Mouse (Mus musculus) limb, embryonic 13.5 days (tissue): ENCODE data around the gene Prpf40a. TPM values are rescaled to one million over a fixed set of nuclear protein-coding genes. Genes with fewer than 3 reads are reported as not detected.

ENCODE experiments used
- ATAC-seq: fragments of 200-750 bp; cut with Nextera tagmentation; 2 replicates; pipeline ENCODE4 v1.8.0; 2017; ENCODE audit warnings: low read depth, moderate number of reproducible peaks, moderate TSS enrichment; ENCODE audit not compliant: low FRiP score
- H3K27ac ChIP-seq: fragments of 300-500 bp; sonication (generic); 2 replicates; pipeline ENCODE4 v1.5.1; 2015; ENCODE audit warnings: inconsistent platforms, mild to moderate bottlenecking, moderate library complexity
- H3K27me3 ChIP-seq: fragments of 300-500 bp; sonication (generic); 2 replicates; pipeline ENCODE4 v1.6.1; 2015; ENCODE audit warnings: mild to moderate bottlenecking, inconsistent platforms
- H3K36me3 ChIP-seq: fragments of 300-500 bp; sonication (generic); 2 replicates; pipeline ENCODE4 v1.6.1; 2015; ENCODE audit warnings: inconsistent platforms, mild to moderate bottlenecking, moderate library complexity
- H3K4me1 ChIP-seq: fragments of 300-500 bp; sonication (generic); 2 replicates; pipeline ENCODE4 v1.6.1; 2015; ENCODE audit warnings: inconsistent platforms
- H3K4me2 ChIP-seq: fragments of 300-500 bp; sonication (generic); replicated peaks from 2 replicates; pipeline ENCODE4 v1.6.1; 2015; ENCODE audit warnings: inconsistent platforms, mild to moderate bottlenecking, moderate library complexity
- H3K4me3 ChIP-seq: fragments of 300-500 bp; sonication (generic); 2 replicates; pipeline ENCODE4 v1.5.1; 2015; ENCODE audit warnings: moderate library complexity, mild to moderate bottlenecking, inconsistent platforms
- H3K9ac ChIP-seq: fragments of 300-500 bp; sonication (generic); 2 replicates; pipeline ENCODE4 v1.6.1; 2015; ENCODE audit warnings: mild to moderate bottlenecking, inconsistent platforms
- H3K9me3 ChIP-seq: fragments of 300-500 bp; sonication (generic); 2 replicates; pipeline ENCODE4 v1.6.1; 2016; ENCODE audit warnings: inconsistent platforms
- WGBS: fragments of 180-500 bp; shearing (Covaris S2); methylation state at CpG from one replicate; pipeline ENCODE4 v1.1.7; 2015; 5-methylcytosine and 5-hydroxymethylcytosine counted together
- polyA plus RNA-seq: library from polyadenylated mRNA; unstranded; fragments of >200 nt; fragmentation: Nextera tagmentation; extraction: Ambion mirVana; gene quantifications from 2 replicates; pipeline ENCODE4 v1.2.1, GENCODE M21; 2015

Gene Prpf40a
- polyA plus RNA-seq, 1 experiment from 2014 or later = 171 TPM

DNA sequence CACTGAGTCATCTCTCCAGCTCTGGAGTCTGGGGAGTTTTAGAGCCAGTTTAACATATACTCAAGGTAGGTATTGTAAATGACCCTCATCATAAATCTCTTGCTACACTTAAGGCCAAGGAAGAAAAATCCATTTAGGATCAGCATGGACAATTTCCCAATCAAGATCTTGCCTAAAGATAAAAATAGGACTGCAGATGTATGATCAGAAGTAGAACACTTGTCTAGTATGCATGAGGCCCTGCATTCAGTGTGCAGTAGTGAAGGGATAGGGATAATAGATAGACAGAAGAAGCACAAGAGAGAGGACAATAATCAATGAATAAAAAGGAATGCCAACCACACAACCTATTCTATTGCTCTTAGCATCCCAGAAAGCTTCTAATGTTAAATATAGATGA is 11.2 kb downstream of the Prpf40a start:
- no peak overlapping the region for H3K4me3 ChIP-seq
- no peak overlapping the region for H3K4me2 ChIP-seq
- peaks cover 17% of the 10 kb centered on the region for H3K36me3 ChIP-seq
- no peak overlapping the region for H3K27ac ChIP-seq
- no peaks in the 10 kb centered on the region for H3K27me3 ChIP-seq
- no peak overlapping the region for H3K9ac ChIP-seq
- H3K9me3 ChIP-seq = no peaks in the 10 kb centered on the region
- H3K4me1 ChIP-seq = 0 out of 2 replicates have a peak, but pooled peaks cover 4% of the 10 kb centered on the region
- no peak for ATAC-seq

DNA sequence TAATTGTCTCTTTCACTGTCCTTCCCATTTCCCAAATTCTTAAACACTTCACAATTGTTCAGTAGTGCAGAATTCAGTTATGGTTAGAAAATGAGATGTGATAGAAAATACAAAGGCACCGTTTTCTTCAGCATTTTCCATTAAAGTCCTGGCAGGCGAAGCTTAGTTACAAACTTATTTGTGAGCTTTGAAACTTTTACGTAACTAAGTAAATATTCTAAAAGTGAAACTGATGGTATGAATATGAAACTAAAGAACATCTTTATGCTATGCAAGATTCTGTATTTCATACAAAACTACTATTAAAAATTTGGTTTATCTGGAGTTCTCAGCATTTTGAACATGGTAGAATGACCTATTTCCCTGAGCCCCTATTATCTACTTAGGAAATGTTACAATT is 12.1 kb downstream of the Prpf40a start:
- H3K9me3 ChIP-seq = no peaks in the 10 kb centered on the region
- H3K9ac ChIP-seq = no peak overlapping the region
- ATAC-seq = no peak
- 0 out of 2 replicates have a peak, but pooled peaks cover 4% of the 10 kb centered on the region for H3K4me1 ChIP-seq
- H3K27ac ChIP-seq = no peak overlapping the region
- peaks cover 23% of the 10 kb centered on the region for H3K36me3 ChIP-seq
- no peaks in the 10 kb centered on the region for H3K27me3 ChIP-seq
- no peak overlapping the region for H3K4me2 ChIP-seq
- 88% methylated on average over 3 of the region's 3 CpGs for WGBS
- no peak overlapping the region for H3K4me3 ChIP-seq

DNA sequence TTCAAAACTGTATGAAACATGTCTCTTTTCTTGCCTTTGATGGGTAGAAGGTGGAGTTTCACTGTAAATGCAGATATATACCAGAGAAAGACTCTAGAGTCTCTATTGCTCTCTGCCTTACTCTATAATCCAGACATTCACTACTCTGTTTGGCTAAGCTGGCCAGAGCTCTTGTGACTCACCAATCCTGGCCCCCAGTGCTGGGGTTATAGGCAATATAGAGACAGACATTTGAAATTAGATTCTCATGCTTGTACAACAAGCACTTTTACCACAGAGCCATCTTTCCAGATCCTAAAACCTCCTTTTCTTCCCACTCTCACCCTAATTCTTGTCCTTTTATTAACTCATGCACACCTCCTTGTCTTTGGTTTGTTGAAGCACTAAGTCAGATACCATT is 17.1 kb downstream of the Prpf40a start:
- Histone ChIP-seq H3K9me3 (no peaks in the 10 kb centered on the region), H3K4me2 (no peak overlapping the region), H3K36me3 (peaks cover 35% of the 10 kb centered on the region), H3K4me3 (no peak overlapping the region), H3K9ac (no peak overlapping the region), H3K27me3 (no peaks in the 10 kb centered on the region), H3K4me1 (no peaks in the 10 kb centered on the region), H3K27ac (no peak overlapping the region)
- ATAC-seq = no peak

DNA sequence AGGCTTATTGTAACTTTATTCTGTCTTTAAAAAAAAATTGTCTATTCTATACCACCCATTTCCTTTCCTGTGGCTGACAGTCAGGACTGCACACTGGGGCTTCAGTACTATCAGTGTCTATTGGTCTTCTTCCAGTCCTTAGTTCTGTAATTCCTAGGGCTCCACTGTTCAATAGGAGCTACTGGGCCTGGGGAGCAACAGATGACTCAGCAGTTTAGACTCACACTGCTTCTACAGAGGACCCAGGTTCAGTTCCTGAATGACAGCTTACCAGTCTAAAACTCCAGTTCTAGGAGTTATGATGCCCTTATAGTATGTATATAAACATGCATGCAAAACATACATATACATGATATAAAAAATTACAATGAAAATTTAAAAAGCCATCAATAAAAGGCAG is 44.2 kb downstream of the Prpf40a start:
- H3K36me3 ChIP-seq = peaks cover 50% of the 10 kb centered on the region
- H3K27ac ChIP-seq = no peak overlapping the region
- H3K4me1 ChIP-seq = no peaks in the 10 kb centered on the region
- H3K27me3 ChIP-seq = no peaks in the 10 kb centered on the region
- no peaks in the 10 kb centered on the region for H3K9me3 ChIP-seq
- no peak for ATAC-seq
- no peak overlapping the region for H3K4me3 ChIP-seq
- H3K9ac ChIP-seq = no peak overlapping the region
- no peak overlapping the region for H3K4me2 ChIP-seq

DNA sequence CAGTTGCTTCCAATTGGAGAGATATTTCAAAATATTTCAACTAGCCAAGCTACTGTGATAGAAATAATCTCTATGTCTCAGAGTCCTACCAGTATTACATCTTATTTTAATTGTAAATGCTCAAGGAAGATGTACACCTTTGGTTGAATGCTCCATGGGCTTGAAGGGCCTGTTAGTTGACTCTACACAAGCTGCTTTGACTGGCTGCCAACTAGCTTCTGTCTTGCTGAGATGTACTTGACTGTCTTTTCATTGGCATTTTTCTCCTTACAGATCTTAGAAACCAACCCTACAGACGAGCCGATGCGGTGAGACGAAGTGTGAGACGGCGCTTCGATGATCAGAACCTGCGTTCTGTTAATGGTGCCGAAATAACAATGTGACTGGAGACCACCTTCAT is 59.5 kb downstream of the Prpf40a start:
- no peak overlapping the region for H3K9ac ChIP-seq
- no peaks in the 10 kb centered on the region for H3K9me3 ChIP-seq
- no peak for ATAC-seq
- WGBS = 96% methylated on average over 9 of the region's 9 CpGs
- no peak overlapping the region for H3K4me3 ChIP-seq
- H3K4me1 ChIP-seq = no peaks in the 10 kb centered on the region
- peaks cover 56% of the 10 kb centered on the region for H3K36me3 ChIP-seq
- H3K27me3 ChIP-seq = no peaks in the 10 kb centered on the region
- H3K4me2 ChIP-seq = no peak overlapping the region
- no peak overlapping the region for H3K27ac ChIP-seq

- no peaks in the 10 kb centered on the region for H3K9me3 ChIP-seq
- WGBS = 48% methylated on average over 6 of the region's 6 CpGs
- no peak overlapping the region for H3K9ac ChIP-seq
- H3K27me3 ChIP-seq = no peaks in the 10 kb centered on the region
- H3K4me3 ChIP-seq = no peak overlapping the region
- peaks cover 64% of the 10 kb centered on the region for H3K36me3 ChIP-seq
- H3K27ac ChIP-seq = no peak overlapping the region
- no peak overlapping the region for H3K4me2 ChIP-seq
- no peaks in the 10 kb centered on the region for H3K4me1 ChIP-seq
- no peak for ATAC-seq
These were observed 62.0 kb downstream of the Prpf40a start for GRCm38 (mm10) chr2:53129070-53129469.

DNA sequence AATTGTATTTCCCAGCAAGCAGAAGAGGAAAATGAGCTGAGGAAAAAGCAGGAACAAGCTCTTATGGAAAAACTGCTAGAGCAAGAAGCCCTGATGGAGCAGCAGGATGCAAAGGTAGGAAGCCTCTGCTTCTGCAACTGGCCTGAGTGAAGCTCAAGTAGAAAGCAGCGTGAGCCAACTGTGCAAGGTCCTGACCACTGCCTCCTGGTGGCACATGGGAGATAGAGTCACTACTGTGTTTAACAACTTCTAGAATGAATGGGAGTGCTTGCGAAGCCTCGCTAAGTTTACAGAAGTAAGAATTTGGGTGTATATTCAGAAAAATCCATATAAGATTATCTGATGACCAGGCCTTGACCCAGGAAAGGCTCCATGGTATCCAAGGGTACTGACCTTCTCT is 65.1 kb downstream of the Prpf40a start:
- Histone ChIP-seq H3K9ac (no peak overlapping the region), H3K4me3 (no peak overlapping the region), H3K9me3 (no peaks in the 10 kb centered on the region), H3K36me3 (peaks cover 68% of the 10 kb centered on the region), H3K4me1 (no peaks in the 10 kb centered on the region), H3K4me2 (no peak overlapping the region), H3K27ac (no peak overlapping the region), H3K27me3 (no peaks in the 10 kb centered on the region)
- no peak for ATAC-seq
- 95% methylated on average over 3 of the region's 3 CpGs for WGBS

DNA sequence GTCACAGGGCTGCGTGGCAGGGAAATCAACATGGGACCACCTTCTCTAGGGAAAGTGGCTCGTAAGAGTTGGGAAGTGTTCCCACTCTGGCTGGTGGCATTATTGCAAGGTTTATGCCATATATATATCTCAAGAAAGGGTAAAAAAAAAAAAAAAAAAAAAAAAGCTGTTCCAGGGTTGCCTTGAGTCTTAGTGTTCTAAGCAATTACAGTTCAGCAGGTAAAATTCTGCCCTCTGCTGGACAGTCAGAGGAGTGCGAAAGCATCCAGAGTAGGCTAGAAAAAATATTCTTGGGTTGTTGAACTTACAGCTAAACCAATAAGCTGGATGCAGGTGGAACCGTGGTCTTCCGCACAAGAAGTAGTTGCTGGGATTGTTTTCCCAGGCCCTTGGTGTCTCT is 69.3 kb downstream of the Prpf40a start:
- Histone ChIP-seq H3K4me2 (no peak overlapping the region), H3K27me3 (no peaks in the 10 kb centered on the region), H3K27ac (no peak overlapping the region), H3K36me3 (peaks cover 72% of the 10 kb centered on the region), H3K9ac (no peak overlapping the region), H3K9me3 (no peaks in the 10 kb centered on the region), H3K4me1 (no peaks in the 10 kb centered on the region), H3K4me3 (no peak overlapping the region)
- 70% methylated on average over 5 of the region's 5 CpGs for WGBS
- peak; percentile 28; the same call in 1 of the 2 replicates for ATAC-seq

DNA sequence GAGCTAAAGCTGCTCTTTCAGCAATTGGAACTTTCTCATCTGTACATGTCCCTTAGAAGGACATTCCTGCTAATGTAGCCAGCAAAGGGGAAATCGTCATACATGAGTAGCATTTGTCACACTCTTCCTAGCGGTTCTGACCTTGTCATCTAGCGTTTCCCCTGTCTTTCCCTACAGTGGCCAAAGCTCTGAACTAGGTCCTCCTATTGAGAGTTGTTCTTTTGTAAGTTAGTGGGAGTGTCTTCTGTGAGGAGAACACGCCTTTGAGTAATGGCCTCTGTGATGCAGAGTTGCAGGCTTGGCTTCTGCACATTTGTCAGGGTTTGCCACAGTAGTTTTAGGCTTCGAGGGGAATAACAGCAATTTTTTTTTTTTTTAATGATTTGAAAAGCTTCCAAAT is 82.5 kb downstream of the Prpf40a start:
- Histone ChIP-seq H3K27me3 (no peaks in the 10 kb centered on the region), H3K36me3 (peaks cover 88% of the 10 kb centered on the region), H3K4me2 (no peak overlapping the region), H3K27ac (no peak overlapping the region), H3K4me3 (no peak overlapping the region), H3K9me3 (no peaks in the 10 kb centered on the region), H3K4me1 (no peaks in the 10 kb centered on the region), H3K9ac (no peak overlapping the region)
- 87% methylated on average over 5 of the region's 5 CpGs for WGBS
- ATAC-seq = no peak

GRCm38 (mm10) chr2:53106472-53106871 is 84.6 kb downstream of the Prpf40a start:
- H3K9me3 ChIP-seq = no peaks in the 10 kb centered on the region
- no peak for ATAC-seq

GRCm38 (mm10) chr2:53106056-53106455 is 85.0 kb downstream of the Prpf40a start:
- WGBS = 80% methylated on average over 7 of the region's 7 CpGs
- no peak overlapping the region for H3K4me3 ChIP-seq
- H3K4me1 ChIP-seq = no peaks in the 10 kb centered on the region
- H3K9ac ChIP-seq = no peak overlapping the region
- no peaks in the 10 kb centered on the region for H3K9me3 ChIP-seq
- no peak overlapping the region for H3K4me2 ChIP-seq
- no peaks in the 10 kb centered on the region for H3K27me3 ChIP-seq
- H3K36me3 ChIP-seq = peaks cover 89% of the 10 kb centered on the region
- H3K27ac ChIP-seq = no peak overlapping the region
- ATAC-seq = no peak

More at GRCm38 (mm10) chr2:53106472-53106871, 84.6 kb downstream of the Prpf40a start:
- peaks cover 91% of the 10 kb centered on the region for H3K36me3 ChIP-seq
- no peak overlapping the region for H3K27ac ChIP-seq
- H3K4me3 ChIP-seq = no peak overlapping the region
- no peak overlapping the region for H3K4me2 ChIP-seq
- H3K27me3 ChIP-seq = no peaks in the 10 kb centered on the region
- WGBS = 93% methylated on average over 8 of the region's 8 CpGs
- H3K4me1 ChIP-seq = no peaks in the 10 kb centered on the region
- no peak overlapping the region for H3K9ac ChIP-seq

GRCm38 (mm10) chr2:53105408-53105807 is 85.7 kb downstream of the Prpf40a start:
- Histone ChIP-seq H3K9me3 (no peaks in the 10 kb centered on the region), H3K4me2 (no peak overlapping the region), H3K4me1 (no peaks in the 10 kb centered on the region), H3K9ac (no peak overlapping the region), H3K4me3 (no peak overlapping the region), H3K27me3 (no peaks in the 10 kb centered on the region), H3K36me3 (peaks cover 83% of the 10 kb centered on the region), H3K27ac (no peak overlapping the region)
- ATAC-seq = no peak
- WGBS = 93% methylated on average over 10 of the region's 10 CpGs

DNA sequence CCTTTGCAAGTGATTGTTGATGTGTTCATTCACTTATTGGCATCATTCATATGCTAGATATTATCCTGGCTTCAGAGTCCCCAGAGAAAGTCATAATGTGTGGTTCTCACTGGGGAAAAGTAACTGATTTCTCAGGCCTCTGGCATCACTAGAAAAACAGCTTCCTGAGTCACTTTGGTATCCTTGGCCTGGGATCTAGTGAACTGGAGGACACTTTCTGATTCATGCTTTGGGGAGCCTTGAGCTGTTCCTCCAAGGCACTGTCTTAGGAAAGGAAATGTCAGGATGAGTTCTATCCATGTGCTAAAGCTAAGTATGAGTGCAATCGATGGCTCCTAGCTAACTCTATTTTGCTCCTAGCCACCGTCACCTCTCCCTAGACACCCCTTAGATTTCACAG is 88.2 kb downstream of the Prpf40a start:
- Histone ChIP-seq H3K4me2 (no peak overlapping the region), H3K9me3 (no peaks in the 10 kb centered on the region), H3K4me1 (no peaks in the 10 kb centered on the region), H3K27me3 (no peaks in the 10 kb centered on the region), H3K36me3 (peaks cover 60% of the 10 kb centered on the region), H3K9ac (no peak overlapping the region), H3K27ac (no peak overlapping the region), H3K4me3 (no peak overlapping the region)
- ATAC-seq = no peak
- 95% methylated on average over 2 of the region's 2 CpGs for WGBS
